Mouse (Mus musculus) large intestine, adult 2 months (tissue): ENCODE data around the gene Gm49369. TPM values are rescaled to one million over a fixed set of nuclear protein-coding genes. Genes with fewer than 3 reads are reported as not detected.

Source experiments
- DNase-seq: peaks from one replicate; pipeline ENCODE4 v3.0.0-alpha.2; 2012; ENCODE audit warnings: low read depth, low spot score
- WGBS: fragments of 180-500 bp; shearing (Covaris S2); methylation state at CpG from one replicate; pipeline ENCODE4 v1.1.7; 2018; 5-methylcytosine and 5-hydroxymethylcytosine counted together
- polyA plus RNA-seq: library from polyadenylated mRNA; depleted of rRNA; stranded (reverse); fragments of >200 nt; gene quantifications from 2 replicates; pipeline ENCODE4 v1.2.3, GENCODE M21; 2012

Gm49369 gene
- polyA plus RNA-seq, 1 experiment: not detected

DNA sequence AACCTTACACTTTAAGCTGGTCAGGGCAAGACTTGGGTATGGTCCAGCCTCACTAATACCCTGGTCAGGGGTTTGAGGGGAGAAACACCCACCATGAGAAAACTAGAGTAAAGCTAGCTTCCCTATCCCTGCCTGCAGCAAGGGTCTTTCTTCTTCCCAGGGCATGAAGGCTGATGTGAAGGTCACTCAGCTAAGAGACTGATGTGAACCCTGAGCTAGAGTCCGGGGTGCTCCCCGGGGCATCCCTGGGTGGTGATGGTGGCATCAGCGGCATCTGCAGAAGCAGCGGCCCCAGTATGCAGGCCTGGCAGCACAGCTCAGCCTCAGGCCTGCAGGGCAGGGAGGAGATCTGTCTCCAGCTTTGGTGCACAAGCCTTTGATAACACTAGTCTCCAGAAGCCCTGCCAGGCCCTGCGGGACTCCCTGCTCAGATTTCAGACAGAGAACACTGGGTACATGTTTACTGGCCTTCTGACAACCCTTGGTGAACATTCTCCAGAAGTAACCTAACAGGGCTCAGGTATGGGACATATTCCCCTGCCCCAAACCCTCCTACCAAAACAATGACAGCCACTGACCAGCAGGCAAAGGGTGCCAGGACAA is 8.0 kb downstream of the Gm49369 start:
- 85% methylated on average over 5 of the region's 5 CpGs for WGBS

DNA sequence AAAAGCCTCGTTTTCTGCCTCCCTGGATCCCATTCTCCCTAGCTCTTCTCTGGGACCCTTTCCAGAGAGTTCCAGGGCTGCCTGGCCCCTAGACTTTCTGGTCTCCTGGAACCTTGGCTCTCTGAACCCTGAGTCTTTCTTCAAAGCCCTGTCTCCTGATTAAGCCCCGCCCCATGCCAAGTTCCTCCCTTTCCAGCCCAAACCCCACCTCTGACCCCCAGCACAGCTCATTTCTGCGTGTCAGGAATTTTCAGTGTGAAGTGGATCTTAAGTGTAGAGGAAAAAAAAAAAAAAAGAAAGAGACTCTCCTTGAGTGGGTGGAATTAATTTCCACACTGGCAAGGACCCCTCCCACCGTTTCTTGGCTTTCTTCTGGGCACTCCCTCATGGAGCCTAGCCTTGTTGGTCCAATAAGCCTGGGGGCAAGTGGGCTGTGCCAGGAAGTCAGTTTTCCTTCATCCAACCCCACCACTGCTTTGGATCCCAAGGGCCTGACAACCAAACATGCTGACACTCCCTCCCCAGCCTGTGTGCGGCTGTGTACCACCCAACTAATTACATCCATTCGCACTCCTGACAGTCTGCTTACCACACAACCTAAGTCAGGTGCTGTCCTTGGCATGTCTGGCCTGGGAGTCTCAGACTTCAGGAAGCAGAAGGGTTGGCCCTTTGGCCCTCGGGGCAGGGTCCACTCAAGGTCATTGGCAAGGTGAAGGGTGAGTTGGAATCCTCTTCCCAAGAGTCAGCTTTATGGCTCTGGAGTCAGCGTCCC is 8.6 kb downstream of the Gm49369 start, which contains the start of gene Ifitm10:
Ifitm10 (minus strand) TSS at position 113 of the 772 bp plus-strand sequence.
- 58% methylated on average over 8 of the region's 8 CpGs for WGBS
- DNase-seq: no peak

More for the DNA sequence above, 8.0 kb downstream of the Gm49369 start:
- no peak for DNase-seq

DNA sequence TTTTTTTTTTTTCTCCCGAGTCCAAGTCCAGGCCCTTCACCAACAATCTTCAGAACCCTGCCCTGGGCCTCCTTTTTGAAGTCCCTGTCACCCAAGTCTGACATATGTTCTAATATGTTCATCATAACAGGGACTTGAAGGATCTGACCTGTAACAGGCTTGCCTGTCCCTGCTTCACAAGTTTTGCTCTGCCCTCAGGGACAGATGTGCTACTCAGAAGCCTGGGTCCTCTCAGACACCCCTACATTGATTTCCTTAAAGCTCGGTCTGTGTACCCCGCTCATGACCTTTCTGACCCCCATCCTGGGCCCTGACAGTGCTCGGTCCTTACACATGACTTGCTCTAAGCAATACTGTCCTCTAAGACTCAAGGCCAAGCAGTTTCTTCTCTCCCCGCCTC is 9.4 kb downstream of the Gm49369 start:
- no peak for DNase-seq
- WGBS: 86% methylated on average over 5 of the region's 5 CpGs

DNA sequence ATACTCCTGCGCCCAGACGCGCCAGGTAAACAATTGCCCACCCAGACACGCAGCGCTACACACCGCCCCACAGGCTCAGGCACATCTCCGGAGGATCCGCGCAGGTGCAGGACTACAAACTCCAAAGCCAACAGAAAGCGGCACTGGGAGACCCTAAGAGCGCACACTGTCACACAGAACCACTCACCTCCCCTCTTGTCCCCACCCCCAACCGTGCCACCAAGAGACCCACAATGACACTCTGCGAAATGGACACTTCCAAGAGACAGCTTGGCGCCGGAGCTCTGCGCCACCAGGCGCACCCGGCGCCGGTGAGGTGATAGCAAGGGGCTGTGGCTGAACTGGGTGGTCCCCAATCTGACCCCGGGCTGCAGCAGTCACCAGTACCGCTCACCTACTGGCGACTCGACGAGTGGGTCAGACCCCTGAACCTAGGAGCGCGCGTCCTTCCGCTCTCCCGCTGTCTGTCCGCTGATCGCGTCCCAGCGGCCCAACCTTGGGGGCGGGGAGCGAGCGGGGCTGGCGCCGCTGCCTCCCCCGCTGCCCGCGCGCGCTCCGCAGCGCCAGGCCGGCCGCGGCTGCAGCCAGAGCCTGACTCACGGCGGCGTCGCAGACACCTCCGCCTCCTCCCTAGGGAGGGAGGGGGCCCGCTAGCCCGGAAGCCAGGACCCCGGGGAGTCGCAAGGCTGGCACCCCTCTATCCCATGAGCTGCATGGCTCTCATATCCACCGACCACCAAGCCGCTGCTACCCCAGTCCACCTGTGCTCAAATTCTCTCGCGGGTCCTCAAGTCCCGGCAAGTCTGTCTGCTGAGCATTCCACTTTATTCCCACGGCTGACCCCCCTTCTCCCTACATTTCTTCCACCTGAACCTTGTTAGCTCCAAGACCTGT is 10.5 kb downstream of the Gm49369 start:
- WGBS: 3% methylated on average over 58 of the region's 64 CpGs
- DNase-seq: no peak

DNA sequence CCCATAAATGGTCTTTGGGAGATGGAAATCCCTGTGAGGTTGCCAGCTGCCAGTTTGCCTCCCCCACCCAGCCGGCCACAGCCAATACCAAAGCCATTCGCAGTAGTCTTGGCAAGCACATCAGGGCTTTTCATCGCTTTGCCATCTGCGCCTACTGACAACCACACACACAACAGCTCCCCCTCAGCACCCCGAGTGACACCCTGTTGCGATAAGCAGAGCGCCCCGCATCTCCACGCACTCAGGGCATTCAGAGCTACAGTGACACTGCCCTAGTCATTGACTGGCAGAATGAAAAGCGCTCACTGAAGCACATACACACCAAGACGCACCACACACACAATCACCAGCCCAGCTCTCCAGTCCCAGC is 11.1 kb downstream of the Gm49369 start:
- DNase-seq: no peak
- WGBS: 32% methylated on average over 11 of the region's 11 CpGs

DNA sequence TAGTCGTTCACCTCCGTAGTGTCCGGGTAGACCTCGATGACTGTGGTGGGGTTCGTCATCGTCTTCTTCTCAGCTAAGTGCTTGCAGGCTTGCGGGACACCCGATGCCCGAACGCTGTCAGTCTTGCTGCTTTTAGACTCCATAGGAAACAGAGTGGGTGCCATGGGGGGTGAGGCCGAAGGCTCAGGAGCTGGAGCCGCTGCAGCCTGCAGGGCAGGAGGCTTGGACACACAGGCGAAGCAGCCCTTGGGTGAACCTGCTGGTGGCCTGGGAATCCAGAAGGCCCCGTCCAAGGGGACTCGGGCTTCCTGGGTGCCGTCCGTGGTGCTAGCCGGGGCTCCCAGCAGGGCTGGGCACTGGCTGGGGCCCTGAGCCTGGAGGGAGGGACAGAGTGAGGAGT is 11.5 kb downstream of the Gm49369 start:
- no peak for DNase-seq
- 77% methylated on average over 18 of the region's 18 CpGs for WGBS

DNA sequence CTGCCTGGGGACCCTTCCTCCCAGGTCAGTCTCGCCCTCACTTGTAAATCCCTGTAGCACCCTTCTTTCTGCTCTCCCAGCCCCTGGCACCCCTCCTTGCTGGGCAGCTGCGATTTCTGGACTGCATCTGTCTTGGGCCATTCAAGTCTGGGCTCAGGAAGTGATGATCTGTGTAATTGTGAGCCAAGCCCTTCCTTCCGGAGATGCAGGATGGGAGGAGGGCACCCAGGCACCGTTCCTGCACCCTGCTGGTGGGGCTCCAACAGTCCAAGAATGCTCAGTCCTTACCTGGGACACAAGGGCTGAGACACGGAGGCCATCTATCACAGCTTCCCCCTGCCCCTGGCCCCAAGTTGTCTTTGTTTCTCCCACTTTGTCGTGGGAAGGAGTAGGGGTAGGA is 12.6 kb downstream of the Gm49369 start:
- DNase-seq: no peak
- WGBS: 56% methylated on average over 6 of the region's 6 CpGs

DNA sequence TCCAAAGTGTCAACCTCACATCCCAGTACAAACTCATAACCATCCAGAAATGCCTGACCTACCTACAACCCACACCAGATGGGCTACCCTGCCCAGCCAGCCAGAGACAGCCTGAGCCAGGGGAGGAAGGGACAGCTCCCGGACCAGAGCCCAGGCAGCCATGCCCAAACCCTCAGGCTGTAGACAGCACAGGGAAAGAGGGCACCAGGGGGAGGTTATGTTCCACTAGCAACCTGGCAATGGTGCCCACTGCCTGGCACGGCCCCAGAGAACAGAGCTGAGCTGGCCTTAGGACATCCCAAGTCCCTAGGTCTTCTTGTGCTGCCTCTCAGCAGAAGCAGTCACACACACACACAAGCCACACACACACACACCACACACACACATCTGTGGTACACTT is 13.6 kb downstream of the Gm49369 start:
- DNase-seq: no peak
- 76% methylated on average over 2 of the region's 2 CpGs for WGBS

DNA sequence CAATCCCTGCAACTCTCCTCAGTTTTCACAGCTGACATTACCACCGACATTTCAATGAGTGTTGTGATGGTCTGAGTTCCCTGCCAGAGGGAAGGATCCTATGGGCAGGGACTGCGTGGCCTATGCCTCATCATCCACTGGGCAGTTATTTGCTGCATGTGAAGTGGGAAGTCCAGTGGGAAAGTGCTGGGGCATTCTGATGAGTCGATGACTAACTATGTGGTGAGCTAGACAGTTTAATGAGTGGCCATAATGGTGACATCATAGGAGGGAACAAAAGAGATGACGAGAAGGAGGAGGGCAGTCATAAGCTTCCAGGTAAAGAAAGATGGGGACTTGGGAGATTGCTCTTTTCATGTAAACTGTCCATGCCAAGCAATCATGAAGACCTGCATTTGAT is 19.4 kb downstream of the Gm49369 start:
- WGBS: 37% methylated on average over 4 of the region's 4 CpGs
- no peak for DNase-seq

DNA sequence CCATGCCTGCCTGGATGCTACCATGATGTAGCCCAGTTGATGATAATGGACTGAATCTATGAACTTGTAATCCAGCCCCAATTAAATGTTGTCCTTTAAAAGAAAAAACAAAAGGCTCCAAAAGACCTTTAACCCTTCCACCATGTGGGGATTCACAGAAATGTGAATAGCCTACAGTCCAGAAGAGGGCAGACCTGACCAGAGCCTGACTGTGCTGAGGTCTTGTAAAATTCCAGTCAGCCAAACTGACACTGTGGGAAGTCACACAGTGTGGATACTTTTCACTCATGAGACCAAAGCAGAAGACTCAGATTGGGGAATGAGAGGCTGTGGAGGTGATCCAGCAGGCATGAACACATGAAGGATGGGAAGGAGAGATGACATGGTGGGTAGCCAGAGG is 21.7 kb downstream of the Gm49369 start:
- DNase-seq: no peak

DNA sequence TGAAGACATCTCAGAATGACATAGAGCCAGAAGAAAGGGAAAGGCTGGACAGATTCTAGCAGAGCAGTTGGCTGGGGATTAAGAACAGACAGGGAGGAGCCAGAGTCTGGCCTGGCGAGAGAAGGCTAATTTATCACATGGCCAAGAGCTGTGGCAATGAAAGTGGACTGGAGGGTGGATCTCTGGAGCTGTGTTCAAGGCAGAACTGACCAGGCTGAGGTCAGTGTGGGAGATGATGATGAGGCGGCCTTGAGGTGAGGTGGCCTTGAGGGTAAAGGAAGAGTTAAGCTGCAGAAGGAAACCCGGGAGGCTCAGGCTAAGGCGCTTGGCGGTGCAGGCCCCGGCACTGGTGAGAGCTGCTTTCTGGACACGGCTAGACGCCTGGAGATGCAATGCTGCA is 23.3 kb downstream of the Gm49369 start:
- WGBS: 62% methylated on average over 8 of the region's 8 CpGs
- DNase-seq: no peak

DNA sequence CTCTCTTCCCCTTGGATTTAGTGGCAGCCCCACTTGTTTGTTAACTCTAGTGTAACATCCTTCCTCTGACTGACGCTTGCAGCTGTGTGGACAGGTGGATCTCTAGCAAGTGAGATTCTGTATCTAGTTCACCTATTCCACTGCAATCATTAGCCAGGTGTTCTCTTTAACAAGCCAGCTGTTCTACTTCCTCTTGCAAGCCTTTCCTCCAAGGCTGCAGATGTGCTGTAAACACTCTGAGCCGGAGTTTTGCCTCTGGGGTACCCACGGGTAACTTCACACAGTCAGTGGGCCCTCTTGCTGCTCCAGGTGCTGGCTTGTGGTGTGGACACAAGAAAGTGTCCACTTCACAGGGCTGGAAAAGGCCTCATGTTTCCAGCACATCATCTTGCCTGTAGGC is 24.9 kb downstream of the Gm49369 start:
- WGBS: 23% methylated on average over 3 of the region's 3 CpGs
- no peak for DNase-seq

DNA sequence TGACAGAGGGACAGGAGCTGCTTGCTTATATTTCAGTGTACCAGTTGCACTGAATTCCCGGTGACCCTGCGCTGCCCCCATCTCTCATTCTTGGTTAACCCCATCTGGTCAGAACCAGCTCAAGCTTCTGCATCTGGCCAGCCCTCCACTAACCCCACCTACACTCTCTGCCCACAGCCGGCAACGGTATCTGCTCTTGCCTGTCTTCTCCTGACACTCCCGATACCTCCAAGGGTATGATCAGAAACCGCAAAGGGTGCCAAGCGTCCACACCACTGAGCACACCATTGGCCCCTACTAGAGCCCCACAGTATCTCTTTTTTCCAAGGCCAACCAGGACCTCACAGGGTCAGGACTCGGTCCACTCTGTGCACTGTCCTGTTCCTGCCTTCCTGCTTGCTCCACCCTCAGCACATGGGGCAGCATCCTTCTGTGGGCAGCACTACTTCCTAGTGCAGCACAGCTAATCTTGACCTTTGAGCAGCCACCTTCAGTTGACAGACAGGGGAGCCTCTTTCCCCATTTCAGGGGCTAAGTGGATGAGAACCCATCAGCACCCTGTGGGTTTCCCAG is 27.7 kb downstream of the Gm49369 start:
- WGBS: 68% methylated on average over 8 of the region's 8 CpGs
- DNase-seq: no peak

DNA sequence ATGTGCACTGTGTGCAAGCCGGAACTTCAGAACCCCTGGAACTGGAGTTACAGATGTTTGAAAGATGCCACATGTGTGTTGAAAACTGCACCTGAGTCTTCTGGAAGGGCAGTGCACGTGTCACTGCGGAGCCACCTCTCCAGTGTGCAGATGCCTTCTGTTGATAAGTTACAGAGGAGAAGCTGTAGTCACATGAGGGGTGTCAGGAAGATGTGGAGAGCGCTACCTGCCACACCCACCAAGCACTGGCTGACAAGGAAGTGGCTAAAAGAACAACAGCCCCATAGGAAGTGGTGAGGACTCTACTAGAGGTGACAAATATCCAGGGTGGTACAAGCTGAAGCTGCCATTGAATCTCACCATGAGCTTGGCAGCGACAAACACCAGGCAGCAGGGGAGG is 28.6 kb downstream of the Gm49369 start:
- WGBS: 39% methylated on average over 5 of the region's 5 CpGs
- DNase-seq: no peak

DNA sequence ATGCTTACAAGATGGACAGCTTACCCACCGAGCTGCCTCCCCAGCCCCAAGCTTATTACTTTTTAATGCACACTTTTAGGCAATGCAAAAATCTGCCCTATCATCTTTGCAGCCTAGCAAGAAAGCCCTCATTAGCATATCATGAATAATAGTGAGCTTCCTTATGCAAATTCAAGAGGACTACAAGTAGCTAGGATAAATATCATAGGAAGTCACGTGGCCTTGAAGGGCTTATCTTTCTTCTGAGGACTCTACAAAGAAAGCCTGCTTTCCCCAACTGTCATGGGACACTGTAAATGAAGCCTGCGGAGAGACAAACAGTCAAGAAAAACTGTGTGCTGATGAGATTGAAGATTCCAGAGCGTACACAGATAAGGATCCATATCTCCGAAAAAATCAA is 30.9 kb downstream of the Gm49369 start:
- DNase-seq: no peak
- WGBS: 60% methylated on average over 5 of the region's 5 CpGs

DNA sequence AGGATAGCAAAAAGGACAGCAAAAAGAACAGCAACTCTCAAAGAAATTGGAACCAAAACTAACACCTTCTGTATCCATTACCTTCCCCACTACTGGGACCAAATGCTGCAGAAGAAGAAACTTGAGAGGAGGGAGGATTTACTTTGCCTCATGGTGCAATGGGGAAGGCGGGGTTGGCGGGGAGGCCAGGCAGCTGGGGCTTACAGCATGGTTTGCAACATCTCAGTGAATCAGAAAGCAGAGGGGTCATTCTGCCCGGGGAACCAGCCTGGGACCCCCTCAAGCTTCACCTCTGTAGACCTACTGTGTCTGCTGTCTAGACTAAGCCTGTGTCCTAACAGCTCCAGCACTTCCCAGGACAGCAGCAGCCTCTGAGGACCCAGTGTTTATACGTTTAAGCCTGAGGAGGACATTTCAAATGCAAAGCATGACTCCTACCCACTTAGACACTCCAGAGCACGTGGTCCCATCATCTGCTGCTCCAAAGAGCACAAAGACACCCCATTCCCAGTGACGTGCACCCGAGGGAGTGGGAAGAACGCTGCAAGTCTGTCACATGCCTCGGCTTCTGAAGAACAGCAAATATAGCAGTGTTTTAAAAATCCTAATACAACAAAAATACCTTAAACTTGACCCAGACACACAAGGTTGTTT is 33.0 kb downstream of the Gm49369 start:
- 38% methylated on average over 9 of the region's 9 CpGs for WGBS
- DNase-seq: no peak

DNA sequence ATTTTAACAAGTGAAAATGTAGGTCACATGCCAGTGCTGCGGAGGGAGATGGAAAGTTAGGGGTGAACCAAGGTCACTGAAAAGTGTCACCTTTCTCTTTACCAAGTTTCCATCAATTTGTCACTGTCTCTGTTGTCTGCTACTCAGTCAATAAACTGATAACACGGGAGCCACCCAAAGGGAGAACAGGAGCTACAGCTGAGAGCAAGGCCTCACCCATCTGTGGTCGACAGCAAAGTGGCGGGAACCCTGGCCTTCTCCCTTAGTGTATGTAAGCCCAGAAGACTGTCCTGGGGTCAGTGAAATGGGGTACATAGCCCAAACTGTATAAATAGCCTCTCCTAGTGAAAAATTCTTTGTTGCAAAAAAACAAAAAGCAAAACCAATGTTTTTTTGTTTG is 34.9 kb downstream of the Gm49369 start:
- DNase-seq: no peak
- WGBS: 58% methylated on average over 4 of the region's 4 CpGs

DNA sequence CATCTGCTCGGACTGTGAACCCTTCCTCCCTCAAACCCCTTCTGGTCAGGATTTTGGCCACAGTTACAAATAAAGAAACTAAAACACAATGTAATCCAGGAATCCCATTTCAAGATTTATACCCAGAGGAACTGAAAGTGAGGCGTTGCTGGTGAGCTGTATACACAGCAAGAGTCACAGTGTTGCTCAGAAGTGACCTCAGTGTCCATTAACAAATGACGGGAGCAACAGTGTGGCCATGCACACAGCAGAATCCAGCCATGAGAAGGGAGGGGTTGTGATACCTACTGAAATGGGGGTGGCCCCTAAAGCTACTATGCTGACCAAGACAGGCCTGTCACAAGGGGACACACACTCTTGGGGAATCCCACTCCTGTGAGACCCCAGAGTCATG is 40.2 kb downstream of the Gm49369 start:
- no peak for DNase-seq

DNA sequence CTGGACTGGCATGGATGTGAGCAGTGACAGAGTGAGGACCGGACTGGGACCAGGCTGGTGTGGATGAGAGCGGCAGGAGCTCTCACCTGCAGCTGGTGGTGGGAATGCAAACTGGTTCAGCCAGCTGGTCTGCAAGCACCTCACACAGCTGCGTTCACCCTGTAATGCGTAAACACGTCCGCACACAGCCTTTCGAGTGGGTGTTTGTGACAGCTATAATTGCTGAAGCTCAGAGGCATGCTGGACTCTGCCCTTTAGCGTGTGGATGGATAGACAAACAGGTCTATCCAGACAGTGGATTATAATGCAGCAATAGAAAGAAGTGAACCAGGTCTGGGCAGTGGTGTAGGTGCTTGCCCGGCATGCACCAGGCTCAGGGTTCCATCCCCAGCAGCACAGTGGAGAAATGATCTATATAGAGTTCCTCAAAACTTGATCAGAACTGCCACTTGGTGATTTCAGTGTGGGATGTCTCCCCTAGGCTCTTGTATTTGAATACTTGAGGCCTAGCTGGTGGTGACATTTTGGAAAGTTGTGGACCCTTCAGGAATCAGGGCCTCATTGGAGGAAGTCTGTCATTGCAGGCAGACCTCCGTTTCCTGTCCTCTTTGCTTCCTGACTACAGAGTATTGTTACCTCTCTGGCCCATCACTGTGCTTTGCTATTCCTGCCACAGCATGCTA is 40.8 kb downstream of the Gm49369 start:
- 31% methylated on average over 10 of the region's 10 CpGs for WGBS
- no peak for DNase-seq

More for the DNA sequence above, 40.2 kb downstream of the Gm49369 start:
- 69% methylated on average over 3 of the region's 3 CpGs for WGBS
